Mouse (Mus musculus) erythroblast, embryonic 14.5 days (primary cell): ENCODE results near the gene Hs6st1. TPM values are rescaled to one million over a fixed set of nuclear protein-coding genes. Genes with fewer than 3 reads are reported as not detected.

Experiments
- H3K27me3 ChIP-seq: 2 replicates; pipeline ENCODE4 v1.6.1; 2012; ENCODE audit warnings: inconsistent platforms; ENCODE audit not compliant: control insufficient read depth
- H3K36me3 ChIP-seq: 2 replicates; pipeline ENCODE4 v1.6.1; 2012; ENCODE audit warnings: mild to moderate bottlenecking, inconsistent platforms; ENCODE audit not compliant: control insufficient read depth
- H3K4me1 ChIP-seq: 2 replicates; pipeline ENCODE4 v1.6.1; 2012; ENCODE audit warnings: inconsistent platforms; ENCODE audit not compliant: control insufficient read depth
- H3K4me3 ChIP-seq: replicated peaks from 2 replicates; pipeline ENCODE3; 2012; ENCODE audit warnings: moderate library complexity, mild to moderate bottlenecking, inconsistent platforms
- H3K9me3 ChIP-seq: 2 replicates; pipeline ENCODE4 v1.6.1; 2012; ENCODE audit warnings: low read length, inconsistent platforms, mixed read lengths; ENCODE audit not compliant: control insufficient read depth
- GATA1 ChIP-seq: IDR thresholded peaks from 2 replicates; pipeline ENCODE4 v1.6.1; 2012; ENCODE audit warnings: low read length, inconsistent platforms, mixed read lengths
- TAL1 ChIP-seq: IDR thresholded peaks from 3 replicates; pipeline ENCODE4 v1.6.1; 2012; ENCODE audit warnings: low read length, inconsistent platforms, mixed read lengths
- polyA plus RNA-seq: library from polyadenylated mRNA; stranded (reverse); fragments of >175 nt; gene quantifications from 2 replicates; pipeline ENCODE4 v1.2.3, GENCODE M21; 2012

Hs6st1 gene
- polyA plus RNA-seq, 1 experiment, result 20.5 TPM

GRCm38 (mm10) chr1:36145050-36145449, 76.8 kb downstream of the Hs6st1 start:
- Histone ChIP-seq H3K36me3 (peaks cover 88% of the 10 kb centered on the region), H3K4me1 (no peaks in the 10 kb centered on the region), H3K4me3 (no peak overlapping the region), H3K27me3 (no peaks in the 10 kb centered on the region), H3K9me3 (no peaks in the 10 kb centered on the region)
- TF ChIP-seq GATA1 (no peak), TAL1 (no peak)

GRCm38 (mm10) chr1:36148809-36149208, 80.6 kb downstream of the Hs6st1 start:
- H3K27me3 ChIP-seq, result no peaks in the 10 kb centered on the region
- TF ChIP-seq GATA1 (no peak), TAL1 (no peak)
- no peaks in the 10 kb centered on the region for H3K4me1 ChIP-seq
- peaks cover 92% of the 10 kb centered on the region for H3K36me3 ChIP-seq
- H3K9me3 ChIP-seq, result no peaks in the 10 kb centered on the region
- no peak overlapping the region for H3K4me3 ChIP-seq

- Histone ChIP-seq H3K36me3 (peaks cover 92% of the 10 kb centered on the region), H3K4me1 (no peaks in the 10 kb centered on the region), H3K9me3 (no peaks in the 10 kb centered on the region), H3K27me3 (no peaks in the 10 kb centered on the region), H3K4me3 (no peak overlapping the region)
- TF ChIP-seq GATA1, result no peak
- no peak for TF ChIP-seq TAL1
Observed at GRCm38 (mm10) chr1:36149411-36149810, 81.2 kb downstream of the Hs6st1 start.

Other genes with a start within 250 kb of the Hs6st1 start
- 0.18 and 0.27 TPM in 2 replicates for gene Uggt1, start 176.3 kb downstream of the Hs6st1 start, polyA plus RNA-seq
- 0.02 and 0.03 TPM in 2 replicates for gene Neurl3, start 206.3 kb downstream of the Hs6st1 start, polyA plus RNA-seq
- gene Arid5a, start 239.3 kb downstream of the Hs6st1 start, polyA plus RNA-seq, result 0.18 and 0.29 TPM in 2 replicates